Mouse (Mus musculus): ENCODE results near the gene Spg7. TPM values are rescaled to one million over a fixed set of nuclear protein-coding genes. Genes with fewer than 3 reads are reported as not detected.
A peak's percentile ranks its signal among the peaks of the same experiment; 100 is the strongest.

The Spg7 gene
- polyA plus RNA-seq, 1 experiment = 83.4 TPM

- peak overlapping the region; percentile 97 for H3K4me2 ChIP-seq (ENCODE audit: low read depth)
- H3ac ChIP-seq (ENCODE audit: control insufficient read depth, insufficient read length) = no peak overlapping the region
- no peaks in the 10 kb centered on the region for H3K27me3 ChIP-seq (ENCODE audit: control insufficient read depth, insufficient read depth, insufficient read length)
- TF ChIP-seq MYOD1 (IDR thresholded peaks at IDR 0.05; ENCODE audit: control insufficient read depth in 1 of 3, insufficient read length in 2 of 3, low read depth in 2 of 3) (no peak), REST (IDR thresholded peaks at IDR 0.05; ENCODE audit: insufficient read depth, insufficient read length) (no peak), TCF12 (IDR thresholded peaks at IDR 0.05; ENCODE audit: insufficient read depth, poor library complexity, severe bottlenecking) (no peak), E2F4 (IDR thresholded peaks at IDR 0.05; ENCODE audit: insufficient read depth) (no peak), MAX (IDR thresholded peaks at IDR 0.05; ENCODE audit: low read depth) (no peak), POLR2AphosphoS2 (IDR thresholded peaks at IDR 0.05; ENCODE audit: insufficient read length, low read depth) (peak; percentile 66), SRF (IDR thresholded peaks at IDR 0.05; ENCODE audit: control insufficient read depth, insufficient read length, low read depth) (no peak), CEBPB (IDR thresholded peaks at IDR 0.05; ENCODE audit: insufficient read depth, poor library complexity, severe bottlenecking) (no peak)
- H3K79me2 ChIP-seq (ENCODE audit: control insufficient read depth, insufficient read depth) = peaks cover 22% of the 10 kb centered on the region
- H3K4me3 ChIP-seq = peak overlapping the region; percentile 84
- H3K36me3 ChIP-seq (ENCODE audit: control insufficient read depth, insufficient read depth) = peaks cover 25% of the 10 kb centered on the region
These were observed 41.5 kb downstream of the Spg7 start for GRCm38 (mm10) chr8:123104046-123104767.

GRCm38 (mm10) chr8:123105553-123106326 lies 43.0 kb downstream of the Spg7 start:
- no peak overlapping the region for H3K4me3 ChIP-seq
- H3K27me3 ChIP-seq (ENCODE audit: control insufficient read depth, insufficient read depth, insufficient read length) = no peaks in the 10 kb centered on the region
- no peak overlapping the region for H3ac ChIP-seq (ENCODE audit: control insufficient read depth, insufficient read length)
- peaks cover 22% of the 10 kb centered on the region for H3K79me2 ChIP-seq (ENCODE audit: control insufficient read depth, insufficient read depth)
- no peak for TF ChIP-seq TCF3 (IDR thresholded peaks at IDR 0.05; ENCODE audit: insufficient read length, low read depth)
- TF ChIP-seq POLR2AphosphoS2 (IDR thresholded peaks at IDR 0.05; ENCODE audit: insufficient read length, low read depth) = peak; percentile 84
- peaks cover 25% of the 10 kb centered on the region for H3K36me3 ChIP-seq (ENCODE audit: control insufficient read depth, insufficient read depth)
- no peak overlapping the region for H3K4me2 ChIP-seq (ENCODE audit: low read depth)

- H3ac ChIP-seq (ENCODE audit: control insufficient read depth, insufficient read length) = no peak overlapping the region
- TF ChIP-seq TCF12 (IDR thresholded peaks at IDR 0.05; ENCODE audit: insufficient read depth, poor library complexity, severe bottlenecking) (no peak), USF1 (IDR thresholded peaks at IDR 0.05; ENCODE audit: low read depth) (no peak), POLR2AphosphoS2 (IDR thresholded peaks at IDR 0.05; ENCODE audit: insufficient read length, low read depth) (no peak), REST (IDR thresholded peaks at IDR 0.05; ENCODE audit: insufficient read depth, insufficient read length) (no peak), SRF (IDR thresholded peaks at IDR 0.05; ENCODE audit: control insufficient read depth, insufficient read length, low read depth) (no peak), MYOD1 (IDR thresholded peaks at IDR 0.05; ENCODE audit: control insufficient read depth in 1 of 3, insufficient read length in 2 of 3, low read depth in 2 of 3) (no peak), MAX (IDR thresholded peaks at IDR 0.05; ENCODE audit: low read depth) (no peak), E2F4 (IDR thresholded peaks at IDR 0.05; ENCODE audit: insufficient read depth) (no peak), CEBPB (IDR thresholded peaks at IDR 0.05; ENCODE audit: insufficient read depth, poor library complexity, severe bottlenecking) (no peak), TCF3 (IDR thresholded peaks at IDR 0.05; ENCODE audit: insufficient read length, low read depth) (no peak), MYOG (IDR thresholded peaks at IDR 0.05; ENCODE audit: control insufficient read depth in 1 of 3, insufficient read depth in 1 of 3, insufficient read length in 2 of 3, low read depth in 2 of 3) (no peak), POLR2A (IDR thresholded peaks at IDR 0.05; ENCODE audit: insufficient read length, low read depth) (no peak)
- no peak overlapping the region for H3K4me2 ChIP-seq (ENCODE audit: low read depth)
- H3K4me3 ChIP-seq = no peak overlapping the region
- peaks cover 25% of the 10 kb centered on the region for H3K36me3 ChIP-seq (ENCODE audit: control insufficient read depth, insufficient read depth)
- peaks cover 22% of the 10 kb centered on the region for H3K79me2 ChIP-seq (ENCODE audit: control insufficient read depth, insufficient read depth)
- H3K27me3 ChIP-seq (ENCODE audit: control insufficient read depth, insufficient read depth, insufficient read length) = no peaks in the 10 kb centered on the region
These were observed 43.8 kb downstream of the Spg7 start for GRCm38 (mm10) chr8:123106531-123106930.

- no peaks in the 10 kb centered on the region for H3K27me3 ChIP-seq (ENCODE audit: control insufficient read depth, insufficient read depth, insufficient read length)
- H3K36me3 ChIP-seq (ENCODE audit: control insufficient read depth, insufficient read depth) = peaks cover 25% of the 10 kb centered on the region
- no peak overlapping the region for H3K4me2 ChIP-seq (ENCODE audit: low read depth)
- H3K79me2 ChIP-seq (ENCODE audit: control insufficient read depth, insufficient read depth) = peaks cover 14% of the 10 kb centered on the region
- no peak overlapping the region for H3K4me3 ChIP-seq
- TF ChIP-seq REST (IDR thresholded peaks at IDR 0.05; ENCODE audit: insufficient read depth, insufficient read length) (no peak), TCF12 (IDR thresholded peaks at IDR 0.05; ENCODE audit: insufficient read depth, poor library complexity, severe bottlenecking) (no peak), E2F4 (IDR thresholded peaks at IDR 0.05; ENCODE audit: insufficient read depth) (no peak), POLR2A (IDR thresholded peaks at IDR 0.05; ENCODE audit: insufficient read length, low read depth) (no peak), MYOD1 (IDR thresholded peaks at IDR 0.05; ENCODE audit: control insufficient read depth in 1 of 3, insufficient read length in 2 of 3, low read depth in 2 of 3) (no peak), USF1 (IDR thresholded peaks at IDR 0.05; ENCODE audit: low read depth) (no peak), POLR2AphosphoS2 (IDR thresholded peaks at IDR 0.05; ENCODE audit: insufficient read length, low read depth) (no peak), TCF3 (IDR thresholded peaks at IDR 0.05; ENCODE audit: insufficient read length, low read depth) (no peak), CEBPB (IDR thresholded peaks at IDR 0.05; ENCODE audit: insufficient read depth, poor library complexity, severe bottlenecking) (no peak), SRF (IDR thresholded peaks at IDR 0.05; ENCODE audit: control insufficient read depth, insufficient read length, low read depth) (no peak), MYOG (IDR thresholded peaks at IDR 0.05; ENCODE audit: control insufficient read depth in 1 of 3, insufficient read depth in 1 of 3, insufficient read length in 2 of 3, low read depth in 2 of 3) (no peak), MAX (IDR thresholded peaks at IDR 0.05; ENCODE audit: low read depth) (no peak)
- H3ac ChIP-seq (ENCODE audit: control insufficient read depth, insufficient read length) = no peak overlapping the region
These were observed 45.3 kb downstream of the Spg7 start for GRCm38 (mm10) chr8:123108010-123108409.

Measured in myocyte (in vitro differentiated cells).